Mouse (Mus musculus): Measurements from ENCODE around the gene Prok1.

Prok1 gene

GRCm38 (mm10) chr3:107239607-107240006 lies at the start of gene Prok1:
TSS of gene Prok1 (minus strand) at chr3:107239707.
- no peak for DNase-seq

DNA sequence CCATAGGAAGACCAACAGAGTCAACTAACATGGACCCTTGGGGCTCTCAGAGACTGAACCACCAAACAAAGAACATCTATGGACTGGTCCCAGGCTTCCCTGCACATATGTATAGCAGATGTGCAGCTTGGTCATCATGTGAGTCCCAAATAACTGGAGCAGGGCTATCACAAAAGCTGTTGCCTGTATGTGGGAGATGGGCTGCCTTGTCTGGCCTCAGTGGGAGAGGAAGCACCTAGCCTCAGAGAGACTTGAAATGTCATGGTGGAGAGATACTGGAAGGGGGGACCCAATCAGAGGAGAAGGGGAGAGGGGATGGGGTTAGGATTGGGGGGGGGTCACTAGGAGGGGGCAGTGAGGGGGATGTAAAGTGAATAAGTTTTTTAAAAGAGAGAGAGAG lies 47.8 kb upstream of the Prok1 start:
- no peak for DNase-seq

GRCm38 (mm10) chr3:107286123-107286522 lies 46.6 kb upstream of the Prok1 start:
- DNase-seq = no peak

- peak; percentile 91 for DNase-seq
Observed at GRCm38 (mm10) chr3:107278479-107279269, 39.2 kb upstream of the Prok1 start, which contains the start of gene Lamtor5. TSS of gene Lamtor5 (plus strand) at chr3:107278858.

GRCm38 (mm10) chr3:107276626-107277025 lies 37.1 kb upstream of the Prok1 start:
- no peak for DNase-seq

GRCm38 (mm10) chr3:107275996-107276395 lies 36.5 kb upstream of the Prok1 start:
- DNase-seq = no peak

DNA sequence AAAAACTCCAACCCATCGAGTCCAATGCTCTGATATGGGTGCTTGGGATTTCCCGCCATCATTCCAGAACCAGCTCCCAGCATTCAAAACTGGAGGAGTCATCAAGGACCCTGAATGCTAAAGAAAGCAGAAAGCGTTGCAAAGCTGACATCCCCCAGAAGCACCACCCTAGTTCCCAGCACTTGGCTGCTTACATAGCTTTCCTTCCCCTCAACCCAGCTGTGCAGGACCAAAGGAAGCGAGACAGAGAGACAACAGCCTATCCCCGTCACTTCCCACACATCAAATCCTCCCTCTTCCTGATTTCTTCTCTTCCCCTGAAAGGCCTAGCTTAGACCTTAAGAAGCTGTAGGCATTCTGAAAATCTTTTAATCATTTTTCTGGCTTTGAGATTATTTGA lies 35.8 kb upstream of the Prok1 start:
- no peak for DNase-seq

- peak; percentile 70 to 75 for DNase-seq
Observed at GRCm38 (mm10) chr3:107273820-107274219, 34.3 kb upstream of the Prok1 start.

- DNase-seq = no peak
Observed at GRCm38 (mm10) chr3:107272433-107272832, 32.9 kb upstream of the Prok1 start.

- DNase-seq = no peak
Observed at GRCm38 (mm10) chr3:107266814-107267345, 27.4 kb upstream of the Prok1 start.

- DNase-seq = peak; percentile 44 to 46
Observed at GRCm38 (mm10) chr3:107261851-107262165, 22.3 kb upstream of the Prok1 start.

GRCm38 (mm10) chr3:107260956-107261850 lies 21.7 kb upstream of the Prok1 start:
- peak; percentile 18 to 19 for DNase-seq

DNA sequence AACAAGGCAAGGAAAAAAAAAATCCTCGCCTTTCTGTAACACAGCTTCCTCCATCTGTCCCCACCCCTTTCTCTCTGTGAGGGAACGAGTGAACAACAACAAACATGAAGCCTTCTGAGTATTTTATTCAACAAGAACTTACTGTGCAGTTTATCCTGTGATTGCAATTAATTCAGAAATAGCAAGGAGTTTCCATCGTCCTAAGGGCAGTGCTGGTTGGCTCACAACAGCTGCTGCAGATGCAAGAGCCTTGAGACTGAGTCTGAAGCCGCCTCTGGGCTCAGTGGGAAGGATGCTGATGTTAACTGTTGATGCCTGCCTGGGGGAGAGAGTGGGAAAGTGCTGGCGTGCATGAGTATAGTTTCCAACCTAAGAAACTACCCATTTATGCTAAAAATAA lies 18.4 kb upstream of the Prok1 start:
- no peak for DNase-seq

DNA sequence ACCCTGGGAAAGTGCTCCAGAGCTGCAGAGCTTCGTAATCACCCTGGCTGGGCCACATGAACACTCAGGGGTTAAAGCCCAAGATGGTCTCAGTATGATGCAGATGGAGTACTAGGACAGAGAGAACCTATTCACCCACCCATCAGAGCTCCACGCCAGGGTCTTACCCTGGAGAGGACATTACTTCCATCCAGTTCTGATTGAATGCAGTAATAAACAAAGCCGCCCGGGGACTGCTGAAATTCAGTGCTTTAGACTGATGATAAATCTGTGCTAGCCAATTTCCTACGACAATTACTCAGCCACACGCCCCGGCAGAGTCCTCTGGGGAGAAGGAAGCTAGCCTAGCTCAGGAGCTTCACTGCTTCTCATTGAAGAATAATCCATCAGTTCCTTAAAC lies 17.2 kb upstream of the Prok1 start:
- no peak for DNase-seq

DNA sequence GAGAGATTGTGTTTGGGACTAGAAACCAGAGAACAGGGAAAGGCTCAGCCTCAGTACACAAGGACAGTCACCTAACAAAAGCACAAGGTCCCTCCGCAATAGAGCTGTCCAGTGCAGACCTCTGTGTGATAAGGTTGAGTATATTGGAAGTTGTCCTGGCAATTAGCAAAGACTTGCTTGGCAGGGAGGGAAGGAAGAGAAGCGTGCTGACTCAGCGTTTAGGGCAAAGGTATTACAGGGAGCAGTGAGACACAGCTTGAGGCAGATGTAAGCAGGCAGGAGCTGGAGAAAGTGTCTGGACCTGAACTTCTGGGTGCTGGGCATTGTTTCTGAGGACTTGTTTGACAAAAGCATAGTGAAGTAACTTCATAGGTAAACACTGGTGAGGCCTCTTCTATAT lies 16.5 kb upstream of the Prok1 start:
- no peak for DNase-seq

DNA sequence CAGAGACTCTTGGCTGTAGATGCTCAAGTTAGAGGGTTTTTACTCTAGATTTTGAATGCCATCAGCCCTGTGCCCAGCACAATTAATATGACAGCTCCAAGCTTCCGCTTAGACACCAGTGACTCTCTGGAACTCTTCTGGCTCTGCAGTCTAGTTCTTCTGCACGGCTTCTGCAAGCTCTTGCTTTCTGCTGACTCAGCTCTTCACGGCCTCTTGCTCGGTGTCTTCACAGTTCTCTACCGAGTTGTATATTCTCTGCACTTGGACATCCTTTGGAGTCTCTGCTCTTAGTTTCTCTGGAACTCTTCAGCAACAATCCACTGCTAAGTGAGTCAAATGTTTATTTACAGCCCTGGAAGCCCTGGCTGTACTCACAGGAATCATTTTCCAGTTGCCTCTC lies 14.4 kb upstream of the Prok1 start:
- no peak for DNase-seq

DNA sequence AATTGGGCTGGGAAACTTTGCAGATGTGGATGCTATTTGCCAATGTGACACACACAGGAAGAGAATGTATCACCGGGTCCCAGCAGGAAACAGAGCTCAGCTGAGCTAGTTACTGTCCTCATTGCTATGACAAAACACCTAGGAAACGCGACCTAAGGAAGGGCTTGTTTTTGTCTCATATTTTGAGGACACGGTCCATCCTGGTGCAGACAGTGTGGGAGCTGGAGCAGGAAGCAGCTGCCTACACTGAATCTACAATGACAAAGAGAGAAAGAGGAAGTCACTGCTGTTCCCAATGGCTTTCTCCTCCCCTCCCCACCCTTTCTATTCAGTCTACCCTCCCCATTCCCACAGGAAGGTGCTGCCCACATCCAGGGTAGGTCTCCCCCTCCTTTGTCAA lies 12.5 kb upstream of the Prok1 start:
- no peak for DNase-seq

DNA sequence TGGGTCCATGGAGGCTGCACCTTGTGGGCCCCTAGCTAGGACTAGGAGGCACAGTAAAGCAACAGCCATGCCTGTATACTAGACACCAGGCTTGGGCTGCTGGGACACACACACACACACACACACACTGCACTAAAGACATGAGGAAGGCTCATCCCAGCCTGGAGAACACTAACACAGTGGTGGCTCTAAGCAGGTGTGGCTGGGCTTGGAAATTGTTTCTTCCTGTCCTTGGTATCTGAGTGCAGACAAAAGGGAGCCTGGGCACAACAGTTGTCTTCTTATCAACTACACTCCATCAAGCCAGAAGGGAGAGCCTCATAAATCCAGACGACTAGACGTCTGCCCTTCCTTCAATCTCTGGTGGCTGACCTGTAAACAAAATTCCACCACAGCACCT lies 10.8 kb upstream of the Prok1 start:
- DNase-seq = no peak

- no peak for DNase-seq
Observed at GRCm38 (mm10) chr3:107249042-107249441, 9.5 kb upstream of the Prok1 start.

- no peak for DNase-seq
Observed at GRCm38 (mm10) chr3:107246876-107247275, 7.4 kb upstream of the Prok1 start.

- DNase-seq = no peak
Observed at GRCm38 (mm10) chr3:107241389-107242094, 2.0 kb upstream of the Prok1 start.

GRCm38 (mm10) chr3:107238471-107238980 lies 981 bp downstream of the Prok1 start:
- no peak for DNase-seq

DNA sequence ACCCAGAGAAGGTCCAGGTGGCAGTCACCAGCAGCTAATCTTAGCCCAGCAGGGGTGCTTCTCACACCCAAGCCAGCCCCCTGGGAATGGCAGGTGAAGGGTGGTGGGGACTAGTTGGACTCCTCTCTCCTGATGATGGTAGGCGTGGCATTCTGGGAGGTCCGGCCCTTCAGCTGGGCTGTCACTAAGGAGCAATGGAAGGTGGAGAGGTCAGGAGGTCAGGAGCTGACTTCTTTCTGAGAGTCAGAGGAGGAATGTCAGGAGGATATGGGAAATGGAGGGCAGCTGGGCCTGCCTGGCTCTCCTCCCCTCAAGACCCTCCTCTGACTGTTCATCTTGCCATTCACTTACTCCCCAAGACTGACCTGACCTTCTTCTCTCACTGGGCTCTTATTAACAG lies 1.5 kb downstream of the Prok1 start:
- DNase-seq = no peak
